Mouse (Mus musculus): ENCODE measurements around the gene Nudt16l1.

GRCm38 (mm10) chr16:4960260-4960659 is 21.7 kb downstream of the Nudt16l1 start:
- TF ChIP-seq CTCF (IDR thresholded peaks at IDR 0.05; ENCODE audit: borderline replicate concordance, control insufficient read depth, extremely low read depth, insufficient read depth, low read length, poor library complexity) = no peak
- TF ChIP-seq POLR2A (IDR thresholded peaks at IDR 0.05; ENCODE audit: control insufficient read depth, extremely low read depth, insufficient read depth, low read length, poor library complexity) = no peak
